Comparison of ENCODE assay signal across 23 mouse cellular contexts in the genomic region with DNA sequence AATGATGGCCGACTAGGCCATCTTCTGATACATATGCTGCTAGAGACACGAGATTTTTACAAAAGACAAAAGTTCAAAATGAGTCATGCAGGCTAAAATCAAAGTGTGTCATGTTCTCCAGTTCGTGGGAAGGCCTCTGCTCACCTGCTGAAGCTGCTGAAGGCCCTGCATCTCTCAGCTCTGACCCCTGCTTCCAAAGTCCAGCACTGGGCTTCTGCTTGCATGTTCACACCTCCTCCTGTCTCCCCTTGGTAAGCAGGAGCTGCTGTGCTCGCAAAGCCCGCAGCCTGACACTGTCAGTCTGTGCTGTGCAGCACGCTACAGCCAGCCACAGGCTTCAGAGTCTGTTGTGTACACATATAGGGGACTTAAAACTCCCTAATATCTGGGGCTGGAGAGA.
DNase-seq lines count a peak whose midpoint lies in the region; ATAC-seq and TF ChIP-seq lines count a peak whose summit lies in the region.
"Had no signal": no experiment of that assay in that cellular context is flagged by ENCODE, and none has a peak within 500 bp of the region (broad histone marks: within the 10 kb centered on the region; RNA-seq: fewer than 3 reads in every experiment).

No protein-coding gene starts in this region.

- peak; percentile 64 for DNase-seq in kidney, adult 2 months
- DNase-seq in kidney, postnatal 10 days: no peak
- DNase-seq in kidney, postnatal 14 days: peak; percentile 20
- DNase-seq in kidney, adult 18-20 months: no peak
- peak; percentile 39 to 49 for DNase-seq in kidney, postnatal 36 days
- DNase-seq: adrenal gland, adult 2 months; adrenal gland, postnatal 14 days; cerebellum, adult 11-12 months; cerebellum, adult 8-10 months; cerebellum, postnatal 10 days; cerebellum, postnatal 36 days; forebrain, postnatal 0 days; gastrocnemius, adult 2 months; gastrocnemius, postnatal 14 days; heart, adult 18-20 months; heart, postnatal 14 days; heart, postnatal 4 days had no signal

- TF ChIP-seq CTCF in kidney, adult 2 months (conservative IDR thresholded peaks at IDR 0.05; ENCODE audit: insufficient read depth, insufficient read length, low read depth, low read length): no peak

- H3K4me1 ChIP-seq in kidney, adult 2 months (ENCODE audit: control insufficient read depth, insufficient read depth, low read length): no peaks in the 10 kb centered on the region
- H3K4me1 ChIP-seq: heart, embryonic 13.5 days had no signal

- WGBS in kidney, adult 2 months: 63% methylated on average over 6 of the region's 6 CpGs

- 0 out of 2 replicates have a peak, but pooled peaks have one; percentile 19 for ATAC-seq in erythroid progenitor cell, adult 5-6 weeks (replicated peaks; ENCODE audit: low FRiP score, poor library complexity, severe bottlenecking)
- ATAC-seq: CD4-positive, CD25-positive, alpha-beta regulatory T cell, adult 4 months; forebrain, embryonic 14.5 days; forebrain, postnatal 0 days; hindbrain, postnatal 0 days had no signal

- TF ChIP-seq POLR2A in kidney, adult 2 months (IDR thresholded peaks at IDR 0.05; ENCODE audit: low read depth, low read length): no peak

- H3K27me3 ChIP-seq in kidney, adult 2 months (replicated peaks; ENCODE audit: control insufficient read depth, insufficient read depth, low read length): no peaks in the 10 kb centered on the region
- H3K27me3 ChIP-seq: heart, embryonic 13.5 days had no signal

- H3K36me3 ChIP-seq in kidney, adult 2 months (ENCODE audit: control insufficient read depth, insufficient read depth, low read length): no peaks in the 10 kb centered on the region
- H3K36me3 ChIP-seq: heart, embryonic 13.5 days had no signal

- H3K27ac ChIP-seq in kidney, adult 2 months (ENCODE audit: insufficient read depth, low read depth, low read length): no peak overlapping the region
- H3K27ac ChIP-seq: gastrocnemius, adult 2 months; heart, embryonic 13.5 days; hindbrain, embryonic 14.5 days; hindbrain, postnatal 0 days had no signal

- H3K4me3 ChIP-seq in kidney, adult 2 months (ENCODE audit: insufficient read depth, low read depth, low read length): no peak overlapping the region
- H3K4me3 ChIP-seq: gastrocnemius, adult 2 months; heart, embryonic 13.5 days had no signal

Comparison
In these comparisons a context has a peak if more than half of its experiments do, and no peak if none do; other contexts are left out.
1. DNase-seq: peak in kidney, adult 2 months (single experiment), kidney, postnatal 14 days (single experiment) and kidney, postnatal 36 days (2 of 2); none in kidney, postnatal 10 days (single experiment) and kidney, adult 18-20 months (single experiment).